Mouse (Mus musculus) embryonic facial prominence, embryonic 10.5 days (tissue): ENCODE measurements around the gene Pitpnb. TPM values are rescaled to one million over a fixed set of nuclear protein-coding genes. Genes with fewer than 3 reads are reported as not detected.

Source experiments
- DNase-seq: peaks from one replicate; pipeline ENCODE4 v3.0.0-alpha.2; 2017; ENCODE audit warnings: low spot score
- H3K27ac ChIP-seq: fragments of 300-500 bp; sonication (generic); replicated peaks from 2 replicates; pipeline ENCODE4 v1.5.1; 2016; ENCODE audit warnings: mild to moderate bottlenecking
- H3K27me3 ChIP-seq: fragments of 300-500 bp; sonication (generic); replicated peaks from 2 replicates; pipeline ENCODE4 v1.6.1; 2016; ENCODE audit warnings: low read depth, mild to moderate bottlenecking; ENCODE audit not compliant: poor library complexity, severe bottlenecking
- H3K36me3 ChIP-seq: fragments of 300-500 bp; sonication (generic); replicated peaks from 2 replicates; pipeline ENCODE4 v1.6.1; 2016; ENCODE audit warnings: mild to moderate bottlenecking, moderate library complexity
- H3K4me1 ChIP-seq: fragments of 300-500 bp; sonication (generic); 2 replicates; pipeline ENCODE4 v1.6.1; 2016
- H3K4me3 ChIP-seq: fragments of 300-500 bp; sonication (generic); 2 replicates; pipeline ENCODE4 v1.5.1; 2016; ENCODE audit warnings: mild to moderate bottlenecking, moderate library complexity
- H3K9me3 ChIP-seq: fragments of 300-500 bp; sonication (generic); 2 replicates; pipeline ENCODE4 v1.6.1; 2016; ENCODE audit warnings: mild to moderate bottlenecking
- WGBS: fragments of 180-500 bp; shearing (Covaris S2); methylation state at CpG from one replicate; pipeline ENCODE4 v1.1.7; 2016; 5-methylcytosine and 5-hydroxymethylcytosine counted together
- polyA plus RNA-seq: library from polyadenylated mRNA; unstranded; fragments of >200 nt; fragmentation: Nextera tagmentation; extraction: Ambion mirVana; gene quantifications from 2 replicates; pipeline ENCODE4 v1.2.1, GENCODE M21; 2016

Pitpnb gene
- polyA plus RNA-seq, 1 experiment from 2014 or later: 127 TPM

DNA sequence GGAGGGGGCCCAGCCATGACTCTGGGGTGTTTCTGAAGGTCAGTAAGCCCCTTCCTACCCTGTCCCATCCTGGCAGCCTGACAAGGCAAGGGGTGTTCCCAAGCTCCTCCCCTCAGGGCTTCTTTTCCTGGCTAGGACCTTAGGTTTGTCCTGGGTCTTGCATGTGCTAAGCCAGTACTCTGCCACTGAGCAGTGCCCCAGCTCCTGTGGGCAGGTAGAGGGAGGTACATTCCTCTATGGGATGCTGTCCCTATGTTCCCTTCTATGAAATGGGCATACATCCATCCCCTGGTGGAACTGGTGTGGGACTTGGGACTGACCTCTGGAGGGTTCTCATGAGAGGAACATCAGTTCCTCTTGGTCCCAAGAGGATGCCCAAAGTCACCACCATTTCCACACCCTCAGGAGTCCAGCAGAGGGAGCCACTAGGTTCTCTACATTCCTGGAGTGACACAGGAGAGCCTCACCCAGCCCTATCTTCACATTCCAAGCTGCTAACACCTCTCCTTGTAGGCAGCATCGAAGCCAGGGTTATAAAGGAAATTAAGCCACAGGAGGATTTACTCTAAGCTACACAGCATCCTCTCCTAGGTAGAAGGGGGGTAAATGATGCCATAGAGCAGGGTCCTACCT, 79.0 kb downstream of the Pitpnb start:
- WGBS: 33% methylated on average over 1 of the region's 1 CpGs
- Histone ChIP-seq H3K4me3 (no peak overlapping the region), H3K36me3 (no peaks in the 10 kb centered on the region), H3K9me3 (no peaks in the 10 kb centered on the region), H3K4me1 (peaks cover 43% of the 10 kb centered on the region), H3K27me3 (peaks cover 50% of the 10 kb centered on the region), H3K27ac (0 out of 2 replicates have a peak overlapping the region, but pooled peaks have one; percentile 8)
- DNase-seq: peak; percentile 58

DNA sequence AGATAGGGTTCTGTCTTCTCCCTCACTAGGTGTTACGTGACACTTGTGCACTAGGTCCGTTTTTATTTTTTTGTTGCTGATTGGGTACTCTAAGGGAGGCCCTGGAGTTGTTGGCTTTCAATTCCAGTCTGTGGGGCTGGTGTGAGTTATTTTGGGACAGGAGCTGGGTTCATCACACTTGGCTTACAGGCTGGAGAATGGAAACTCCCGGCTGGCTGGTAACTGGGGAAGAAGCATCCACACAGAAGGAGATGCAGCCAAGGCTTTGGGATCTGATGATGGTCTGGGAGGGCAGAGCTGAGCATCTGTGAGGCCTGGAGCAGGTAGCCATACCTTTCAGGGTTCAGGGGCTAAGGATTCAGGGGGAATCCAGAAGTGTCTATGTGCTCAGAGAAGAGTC, 80.1 kb downstream of the Pitpnb start:
- Histone ChIP-seq H3K27me3 (peaks cover 50% of the 10 kb centered on the region), H3K36me3 (no peaks in the 10 kb centered on the region)
- 78% methylated on average over 3 of the region's 3 CpGs for WGBS

DNA sequence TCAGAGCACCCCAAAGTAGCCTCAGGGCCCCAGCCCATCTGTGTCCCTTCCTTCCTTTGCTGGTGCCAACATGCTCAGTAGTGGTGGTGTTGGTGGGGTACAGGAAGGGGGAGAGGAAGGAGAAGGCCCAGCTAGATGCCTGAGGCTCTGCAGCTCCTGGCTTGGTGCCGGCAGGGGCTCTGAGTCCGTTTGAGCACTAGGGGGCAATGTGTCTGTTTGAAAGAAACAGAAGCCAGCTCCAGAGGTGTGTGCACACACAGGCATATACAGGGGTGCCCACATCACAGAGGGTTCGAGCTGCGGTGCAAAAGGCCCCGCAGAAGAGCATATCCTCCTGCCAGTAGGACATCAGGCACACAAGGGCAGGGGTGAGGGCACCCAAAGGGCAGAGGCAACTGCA, 83.6 kb downstream of the Pitpnb start:
- Histone ChIP-seq H3K27me3 (peaks cover 44% of the 10 kb centered on the region), H3K4me3 (peak overlapping the region; percentile 99), H3K27ac (peak overlapping the region; percentile 99)

More for the DNA sequence above, 80.1 kb downstream of the Pitpnb start:
- H3K27ac ChIP-seq: no peak overlapping the region
- no peaks in the 10 kb centered on the region for H3K9me3 ChIP-seq
- no peak for DNase-seq
- peaks cover 55% of the 10 kb centered on the region for H3K4me1 ChIP-seq
- H3K4me3 ChIP-seq: no peak overlapping the region

DNA sequence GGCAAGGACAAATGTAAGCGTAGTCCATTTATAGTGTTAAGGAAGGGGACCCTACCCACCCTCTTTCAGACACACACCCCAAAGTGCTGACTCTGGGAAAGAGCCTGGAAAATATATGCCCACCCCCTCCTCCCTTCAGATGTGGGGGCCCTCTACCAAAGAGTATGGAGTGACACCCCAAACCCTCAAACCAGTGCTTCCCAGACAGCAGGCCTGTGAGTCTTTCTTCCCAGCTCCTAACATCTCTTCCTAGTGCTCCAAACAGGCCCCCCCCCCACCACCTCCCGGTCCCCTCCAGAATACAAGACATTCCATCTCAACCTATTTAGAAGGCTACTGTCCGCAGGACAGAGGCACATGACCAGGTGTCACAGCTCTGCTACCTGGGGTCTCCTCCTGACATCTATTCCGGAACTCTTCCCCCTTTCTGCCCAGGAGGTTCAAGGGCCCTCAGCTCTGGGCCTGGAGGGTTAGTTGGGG, 84.2 kb downstream of the Pitpnb start:
- Histone ChIP-seq H3K27me3 (peaks cover 44% of the 10 kb centered on the region), H3K4me3 (peak overlapping the region; percentile 99), H3K4me1 (peaks cover 59% of the 10 kb centered on the region), H3K9me3 (no peaks in the 10 kb centered on the region), H3K27ac (peak overlapping the region; percentile 99), H3K36me3 (peaks cover 17% of the 10 kb centered on the region)
- DNase-seq: peak; percentile 45
- WGBS: 23% methylated on average over 4 of the region's 4 CpGs

More for the DNA sequence above, 83.6 kb downstream of the Pitpnb start:
- no peaks in the 10 kb centered on the region for H3K9me3 ChIP-seq
- DNase-seq: peak; percentile 82
- H3K4me1 ChIP-seq: peaks cover 59% of the 10 kb centered on the region
- H3K36me3 ChIP-seq: peaks cover 11% of the 10 kb centered on the region
- WGBS: 0% methylated on average over 5 of the region's 5 CpGs

DNA sequence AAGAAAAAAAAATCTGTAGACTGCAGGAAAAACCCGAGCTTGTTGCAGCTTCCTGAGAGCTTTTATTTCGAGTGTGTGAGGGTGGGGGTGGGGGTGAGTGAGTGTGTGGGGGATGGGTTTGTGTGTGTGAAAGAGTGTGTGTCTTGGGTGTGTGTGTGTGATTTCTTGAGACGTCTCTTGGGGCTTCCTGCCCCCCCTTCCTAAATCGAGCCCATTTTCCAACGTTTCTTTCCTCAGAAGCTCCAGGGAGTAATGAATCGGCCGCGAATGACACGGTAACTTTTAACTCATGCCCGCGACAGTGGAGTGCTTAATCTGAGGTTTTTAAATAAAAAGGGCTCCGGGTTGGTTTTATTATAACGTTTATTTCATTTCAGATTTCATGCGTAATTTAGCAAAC, 85.0 kb downstream of the Pitpnb start:
- Histone ChIP-seq H3K9me3 (no peaks in the 10 kb centered on the region), H3K27me3 (peaks cover 48% of the 10 kb centered on the region), H3K4me1 (peaks cover 63% of the 10 kb centered on the region), H3K4me3 (peak overlapping the region; percentile 99), H3K36me3 (peaks cover 25% of the 10 kb centered on the region), H3K27ac (peak overlapping the region; percentile 99)
- 1% methylated on average over 14 of the region's 14 CpGs for WGBS
- peak; percentile 37 for DNase-seq

DNA sequence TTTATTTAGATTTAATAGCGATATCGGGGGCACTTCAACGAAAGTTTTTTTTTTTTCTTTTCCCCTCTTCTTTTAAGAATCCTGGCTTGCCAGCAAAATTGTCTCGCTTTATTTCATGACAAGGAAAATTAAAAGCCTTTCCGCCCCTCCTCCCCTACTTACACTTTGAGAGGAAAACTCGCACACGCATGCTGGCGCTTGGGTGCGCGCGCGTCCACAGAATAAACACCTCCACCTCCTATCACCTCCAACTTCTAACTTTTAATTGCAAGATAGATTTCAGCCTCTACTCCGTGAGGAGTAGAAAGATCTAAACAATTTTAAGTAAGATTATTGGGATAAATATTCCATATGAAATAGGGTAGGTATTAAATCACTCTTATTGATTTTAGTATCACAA, 85.5 kb downstream of the Pitpnb start:
- Histone ChIP-seq H3K9me3 (no peaks in the 10 kb centered on the region), H3K4me3 (peak overlapping the region; percentile 99), H3K4me1 (peaks cover 68% of the 10 kb centered on the region), H3K27me3 (peaks cover 52% of the 10 kb centered on the region), H3K27ac (peak overlapping the region; percentile 99), H3K36me3 (peaks cover 29% of the 10 kb centered on the region)
- peak; percentile 60 for DNase-seq
- WGBS: 1% methylated on average over 13 of the region's 13 CpGs

DNA sequence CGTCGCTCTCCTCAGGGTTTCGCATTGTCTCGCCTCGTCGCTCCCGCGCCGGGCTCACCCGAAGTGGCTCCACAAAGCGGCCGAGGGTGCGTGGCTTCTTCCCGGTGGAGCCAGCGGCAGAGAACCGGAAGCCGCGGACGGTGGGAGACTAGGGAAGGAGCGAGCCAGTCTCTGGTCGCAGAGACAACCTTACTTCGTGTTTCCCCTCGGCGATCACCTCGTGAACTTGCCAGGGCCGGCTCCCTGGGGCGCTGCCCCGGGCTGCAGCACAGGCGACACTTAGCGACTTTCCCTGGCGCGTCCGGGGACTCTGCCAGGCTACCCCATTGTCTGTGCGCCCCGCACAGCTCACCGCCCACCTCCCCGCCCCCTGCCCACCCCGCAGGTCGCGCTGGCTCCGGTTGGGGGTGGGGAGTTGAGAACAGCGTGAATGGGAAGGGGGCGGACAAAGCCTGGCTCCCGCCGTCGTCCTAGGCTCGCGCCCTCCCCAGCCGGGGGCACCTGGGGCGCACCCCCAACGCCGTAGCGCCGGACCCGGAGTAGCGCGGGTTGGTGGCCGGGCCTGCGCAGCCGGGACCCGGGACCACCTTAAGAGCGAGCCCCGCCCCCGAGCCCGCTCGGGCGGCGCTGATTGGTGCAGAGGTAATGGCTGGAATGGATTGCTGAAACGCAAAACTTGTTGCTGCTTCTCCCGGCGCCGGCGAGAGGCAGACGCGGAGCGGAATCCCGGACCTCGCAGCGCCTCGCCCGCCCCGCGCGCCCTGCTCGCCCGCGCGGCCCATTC, 86.2 kb downstream of the Pitpnb start, which contains the start of gene Mn1:
Gene Mn1, plus strand, starts transcription at position 772 of the 784 bp plus-strand sequence.
- H3K4me1 ChIP-seq: peaks cover 75% of the 10 kb centered on the region
- DNase-seq: peak; percentile 98
- under 1% methylated on average over 88 of the region's 88 CpGs for WGBS

DNA sequence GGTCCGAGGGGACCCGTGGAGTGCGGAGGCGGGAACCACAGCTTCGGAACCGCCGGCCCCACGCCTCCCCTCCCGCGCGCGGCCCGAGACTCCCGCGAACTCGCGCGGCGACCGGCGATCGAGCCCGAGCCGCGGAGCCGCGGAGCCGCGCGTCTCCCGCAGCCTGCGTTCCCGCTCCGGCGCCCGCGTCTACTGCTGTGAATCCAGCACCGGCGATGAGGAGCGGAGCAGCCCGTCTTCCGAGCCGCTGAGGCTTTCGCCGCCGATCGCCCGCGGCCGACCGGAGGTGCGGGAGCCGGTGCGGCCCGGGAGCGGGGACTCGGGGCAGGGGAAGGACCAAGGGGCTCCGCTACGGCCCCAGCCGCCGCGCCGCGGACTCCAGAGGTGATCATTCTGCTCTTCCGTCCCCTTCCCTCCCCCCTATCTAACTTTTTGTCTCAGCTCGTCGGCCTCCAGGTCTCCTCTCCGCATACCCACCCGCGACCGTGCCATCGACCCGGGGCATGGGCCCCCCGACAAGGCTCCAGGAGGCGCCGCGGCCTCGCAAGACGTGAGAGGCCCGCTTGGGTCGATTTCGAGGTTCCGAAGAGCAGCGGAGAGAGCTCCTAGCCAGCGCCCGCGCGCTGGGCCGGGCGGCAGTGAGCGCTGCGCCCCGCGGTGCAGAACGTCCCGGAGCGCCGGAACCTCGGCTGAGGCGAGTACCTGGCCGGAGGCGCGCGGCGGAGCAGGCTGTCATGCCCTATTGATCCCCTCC, 87.0 kb downstream of the Pitpnb start:
- Histone ChIP-seq H3K36me3 (peaks cover 44% of the 10 kb centered on the region), H3K4me3 (peak overlapping the region; percentile 99), H3K9me3 (no peaks in the 10 kb centered on the region), H3K27me3 (peaks cover 45% of the 10 kb centered on the region), H3K4me1 (peaks cover 83% of the 10 kb centered on the region), H3K27ac (peak overlapping the region; percentile 99)
- DNase-seq: no peak
- under 1% methylated on average over 105 of the region's 105 CpGs for WGBS

More for the DNA sequence above, 86.2 kb downstream of the Pitpnb start, which contains the start of gene Mn1:
- H3K27ac ChIP-seq: peak within 1 kb of the TSS; percentile 99
- no peaks in the 10 kb centered on the region for H3K9me3 ChIP-seq
- H3K4me3 ChIP-seq: peak within 1 kb of the TSS; percentile 99
- peaks cover 37% of the 10 kb centered on the region for H3K36me3 ChIP-seq
- peaks cover 52% of the 10 kb centered on the region for H3K27me3 ChIP-seq

DNA sequence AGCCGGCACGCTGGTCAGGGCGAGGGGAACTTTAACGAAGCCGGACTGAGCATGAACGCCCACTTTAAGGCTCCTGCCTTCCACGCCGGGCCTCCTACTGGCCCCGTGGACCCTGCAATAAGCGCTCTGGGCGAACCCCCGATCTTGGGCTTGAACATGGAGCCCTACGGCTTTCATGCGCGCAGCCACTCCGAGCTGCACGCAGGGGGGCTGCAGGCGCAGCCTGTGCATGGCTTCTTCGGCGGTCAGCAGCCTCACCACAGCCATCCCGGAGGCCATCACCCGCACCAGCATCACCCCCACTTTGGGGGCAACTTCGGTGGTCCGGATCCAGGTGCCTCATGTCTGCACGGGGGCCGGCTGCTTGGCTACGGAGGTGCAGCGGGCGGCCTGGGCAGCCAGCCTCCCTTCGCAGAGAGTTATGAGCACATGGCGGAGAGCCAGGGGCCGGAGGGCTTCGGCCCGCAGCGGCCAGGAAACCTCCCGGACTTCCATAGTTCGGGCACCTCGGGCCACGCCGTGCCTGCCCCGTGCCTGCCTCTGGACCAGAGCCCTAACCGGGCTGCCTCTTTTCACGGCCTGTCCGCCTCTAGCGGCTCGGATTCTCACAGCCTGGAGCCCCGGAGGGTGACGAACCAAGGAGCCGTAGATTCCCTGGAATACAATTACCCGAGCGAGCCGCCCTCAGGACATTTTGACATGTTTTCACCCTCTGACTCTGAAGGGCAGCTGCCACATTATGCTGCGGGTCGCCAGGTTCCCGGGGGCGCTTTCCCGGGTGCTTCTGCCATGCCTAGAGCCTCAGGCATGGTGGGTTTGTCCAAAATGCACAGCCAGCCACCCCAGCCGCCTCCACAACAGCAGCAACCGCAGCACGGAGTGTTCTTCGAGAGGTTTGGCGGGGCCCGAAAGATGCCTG, 87.9 kb downstream of the Pitpnb start:
- H3K27ac ChIP-seq: peak overlapping the region; percentile 99
- DNase-seq: peak; percentile 71
- H3K36me3 ChIP-seq: peaks cover 51% of the 10 kb centered on the region
- peak overlapping the region; percentile 99 for H3K4me3 ChIP-seq
- no peaks in the 10 kb centered on the region for H3K9me3 ChIP-seq
- under 1% methylated on average over 63 of the region's 63 CpGs for WGBS
- peaks cover 38% of the 10 kb centered on the region for H3K27me3 ChIP-seq
- peaks cover 87% of the 10 kb centered on the region for H3K4me1 ChIP-seq

DNA sequence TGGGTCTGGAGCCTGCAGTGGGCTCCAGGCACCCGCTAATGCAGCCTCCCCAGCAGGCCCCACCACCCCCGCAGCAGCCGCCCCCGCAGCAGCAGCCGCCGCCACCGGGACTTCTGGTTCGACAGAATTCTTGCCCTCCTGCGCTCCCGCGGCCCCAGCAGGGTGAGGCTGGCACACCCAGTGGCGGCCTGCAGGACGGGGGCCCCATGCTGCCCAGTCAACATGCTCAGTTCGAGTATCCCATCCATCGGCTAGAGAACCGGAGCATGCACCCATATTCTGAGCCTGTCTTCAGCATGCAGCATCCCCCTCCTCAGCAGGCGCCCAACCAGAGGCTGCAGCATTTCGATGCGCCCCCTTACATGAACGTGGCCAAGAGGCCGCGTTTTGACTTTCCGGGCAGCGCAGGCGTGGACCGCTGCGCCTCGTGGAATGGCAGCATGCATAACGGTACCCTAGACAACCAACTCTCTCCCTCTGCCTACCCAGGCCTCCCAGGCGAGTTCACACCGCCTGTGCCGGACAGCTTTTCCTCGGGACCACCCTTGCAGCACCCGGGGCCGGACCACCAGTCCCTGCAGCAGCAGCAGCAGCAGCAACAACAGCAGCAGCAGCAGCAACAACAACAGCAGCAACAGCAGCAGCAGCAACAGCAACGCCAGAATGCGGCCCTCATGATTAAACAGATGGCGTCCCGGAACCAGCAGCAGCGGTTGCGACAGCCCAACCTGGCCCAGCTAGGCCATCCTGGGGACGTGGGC, 88.7 kb downstream of the Pitpnb start:
- Histone ChIP-seq H3K9me3 (no peaks in the 10 kb centered on the region), H3K27me3 (peaks cover 30% of the 10 kb centered on the region), H3K4me3 (peak overlapping the region; percentile 99), H3K4me1 (peaks cover 87% of the 10 kb centered on the region), H3K27ac (peak overlapping the region; percentile 99), H3K36me3 (peaks cover 59% of the 10 kb centered on the region)
- WGBS: 3% methylated on average over 42 of the region's 42 CpGs
- peak; percentile 64 for DNase-seq
